Mouse (Mus musculus) neural tube, embryonic 11.5 days (tissue): ENCODE results near the gene Zfp637. TPM values are rescaled to one million over a fixed set of nuclear protein-coding genes. Genes with fewer than 3 reads are reported as not detected.
"Not testable (repeated sequence)": the region's sequence is repeated elsewhere in the genome, so short reads cannot be mapped to it uniquely, and the experiment has no call there.

Experiments
- ATAC-seq: fragments of 200-750 bp; cut with Nextera tagmentation; 2 replicates; pipeline ENCODE4 v1.8.0; 2017; ENCODE audit warnings: moderate number of reproducible peaks, mild to moderate bottlenecking, moderate TSS enrichment, moderate library complexity; ENCODE audit not compliant: insufficient read depth, low FRiP score, low TSS enrichment
- DNase-seq: peaks from one replicate; pipeline ENCODE4 v3.0.0-alpha.2; 2015; ENCODE audit warnings: low spot score
- H3K27ac ChIP-seq: fragments of 300-500 bp; sonication (generic); 2 replicates; pipeline ENCODE4 v1.5.1; 2014; ENCODE audit warnings: low read depth, mild to moderate bottlenecking, low read length
- H3K27me3 ChIP-seq: fragments of 300-500 bp; sonication (generic); 2 replicates; pipeline ENCODE4 v1.6.1; 2014; ENCODE audit warnings: mild to moderate bottlenecking, low read length, mixed read lengths; ENCODE audit not compliant: control insufficient read depth, insufficient read depth
- H3K36me3 ChIP-seq: fragments of 300-500 bp; sonication (generic); 2 replicates; pipeline ENCODE4 v1.6.1; 2014; ENCODE audit warnings: mild to moderate bottlenecking, low read length, moderate library complexity, mixed read lengths; ENCODE audit not compliant: control insufficient read depth, insufficient read depth
- H3K4me1 ChIP-seq: fragments of 300-500 bp; sonication (generic); 2 replicates; pipeline ENCODE4 v1.6.1; 2014; ENCODE audit warnings: low read length, mixed read lengths; ENCODE audit not compliant: control insufficient read depth, insufficient read depth
- H3K4me2 ChIP-seq: fragments of 300-500 bp; sonication (generic); 2 replicates; pipeline ENCODE4 v1.6.1; 2014; ENCODE audit warnings: low read depth, mild to moderate bottlenecking, moderate library complexity
- H3K4me3 ChIP-seq: fragments of 300-500 bp; sonication (generic); 2 replicates; pipeline ENCODE4 v1.5.1; 2014; ENCODE audit warnings: low read depth, low read length
- H3K9ac ChIP-seq: fragments of 300-500 bp; sonication (generic); 2 replicates; pipeline ENCODE4 v1.6.1; 2014; ENCODE audit warnings: mild to moderate bottlenecking, low read length
- H3K9me3 ChIP-seq: fragments of 300-500 bp; sonication (generic); 2 replicates; pipeline ENCODE4 v1.6.1; 2016; ENCODE audit warnings: low read length; ENCODE audit not compliant: control insufficient read depth
- WGBS: fragments of 180-500 bp; shearing (Covaris S2); extraction: QIAGEN DNeasy Blood & Tissue Kit; methylation state at CpG from one replicate; pipeline ENCODE4 v1.1.7; 2014; 5-methylcytosine and 5-hydroxymethylcytosine counted together
- polyA plus RNA-seq: library from polyadenylated mRNA; unstranded; fragments of >200 nt; fragmentation: Nextera tagmentation; extraction: Ambion mirVana; gene quantifications from 2 replicates; pipeline ENCODE4 v1.2.1, GENCODE M21; 2014

The Zfp637 gene
- polyA plus RNA-seq, 1 experiment from 2014 or later = 132 TPM

- no peaks in the 10 kb centered on the region for H3K9me3 ChIP-seq
- H3K4me1 ChIP-seq = no peaks in the 10 kb centered on the region
- DNase-seq = no peak
- H3K4me3 ChIP-seq = no peak overlapping the region
- no peak overlapping the region for H3K9ac ChIP-seq
- H3K27me3 ChIP-seq = no peaks in the 10 kb centered on the region
- H3K4me2 ChIP-seq = no peak overlapping the region
- no peaks in the 10 kb centered on the region for H3K36me3 ChIP-seq
- ATAC-seq = no peak
- H3K27ac ChIP-seq = no peak overlapping the region
- 87% methylated on average over 4 of the region's 5 CpGs for WGBS
Observed at GRCm38 (mm10) chr6:117817108-117817541, 23.9 kb upstream of the Zfp637 start.

GRCm38 (mm10) chr6:117820327-117820726 is 20.7 kb upstream of the Zfp637 start:
- H3K9ac ChIP-seq = no peak overlapping the region
- H3K4me3 ChIP-seq = no peak overlapping the region
- H3K4me2 ChIP-seq = no peak overlapping the region
- H3K9me3 ChIP-seq = no peaks in the 10 kb centered on the region
- H3K36me3 ChIP-seq = no peaks in the 10 kb centered on the region
- ATAC-seq (no peak), DNase-seq (no peak)
- WGBS = 92% methylated on average over 14 of the region's 14 CpGs
- no peak overlapping the region for H3K27ac ChIP-seq
- no peaks in the 10 kb centered on the region for H3K27me3 ChIP-seq
- H3K4me1 ChIP-seq = no peaks in the 10 kb centered on the region

- DNase-seq (peak; percentile 79), ATAC-seq (peak; percentile 87)
- H3K27me3 ChIP-seq = no peaks in the 10 kb centered on the region
- no peak overlapping the region for H3K9ac ChIP-seq
- no peaks in the 10 kb centered on the region for H3K36me3 ChIP-seq
- no peak overlapping the region for H3K27ac ChIP-seq
- H3K9me3 ChIP-seq = no peaks in the 10 kb centered on the region
- H3K4me3 ChIP-seq = no peak overlapping the region
- no peak overlapping the region for H3K4me2 ChIP-seq
- H3K4me1 ChIP-seq = no peaks in the 10 kb centered on the region
- 16% methylated on average over 4 of the region's 4 CpGs for WGBS
Observed at GRCm38 (mm10) chr6:117825369-117825768, 15.6 kb upstream of the Zfp637 start.

- 19% methylated on average over 9 of the region's 9 CpGs for WGBS
- H3K4me3 ChIP-seq = no peak overlapping the region
- no peak overlapping the region for H3K27ac ChIP-seq
- no peaks in the 10 kb centered on the region for H3K36me3 ChIP-seq
- H3K4me2 ChIP-seq = no peak overlapping the region
- no peaks in the 10 kb centered on the region for H3K27me3 ChIP-seq
- ATAC-seq (no peak), DNase-seq (peak; percentile 82)
- H3K4me1 ChIP-seq = no peaks in the 10 kb centered on the region
- no peaks in the 10 kb centered on the region for H3K9me3 ChIP-seq
- H3K9ac ChIP-seq = no peak overlapping the region
Observed at GRCm38 (mm10) chr6:117828273-117828672, 12.7 kb upstream of the Zfp637 start.

- Histone ChIP-seq H3K4me3 (peak overlapping the region; percentile 75), H3K27me3 (no peaks in the 10 kb centered on the region), H3K4me2 (peak overlapping the region; percentile 77), H3K9ac (peak overlapping the region; percentile 96), H3K9me3 (no peaks in the 10 kb centered on the region), H3K4me1 (no peaks in the 10 kb centered on the region; the same call in 1 of the 2 replicates), H3K27ac (peak overlapping the region; percentile 83), H3K36me3 (peaks cover 12% of the 10 kb centered on the region)
- DNase-seq = no peak
- WGBS = 18% methylated on average over 12 of the region's 12 CpGs
- no peak for ATAC-seq
Observed at GRCm38 (mm10) chr6:117841511-117841955, 553 bp downstream of the Zfp637 start.

- Histone ChIP-seq H3K27ac (no peak overlapping the region), H3K4me3 (no peak overlapping the region), H3K9me3 (no peaks in the 10 kb centered on the region), H3K9ac (no peak overlapping the region), H3K4me2 (no peak overlapping the region), H3K27me3 (no peaks in the 10 kb centered on the region), H3K36me3 (peaks cover 19% of the 10 kb centered on the region), H3K4me1 (no peaks in the 10 kb centered on the region; the same call in 1 of the 2 replicates)
- DNase-seq = no peak
- ATAC-seq = no peak
- WGBS = 93% methylated on average over 9 of the region's 9 CpGs
Observed at GRCm38 (mm10) chr6:117844597-117844996, 3.6 kb downstream of the Zfp637 start.

GRCm38 (mm10) chr6:117846671-117847070 is 5.7 kb downstream of the Zfp637 start:
- not testable (repeated sequence) for DNase-seq, H3K4me1 ChIP-seq, H3K9me3 ChIP-seq, H3K27me3 ChIP-seq, H3K4me2 ChIP-seq, ATAC-seq, H3K4me3 ChIP-seq, H3K27ac ChIP-seq, H3K9ac ChIP-seq
- WGBS = 94% methylated on average over 4 of the region's 4 CpGs
- H3K36me3 ChIP-seq = peaks cover 19% of the 10 kb centered on the region

GRCm38 (mm10) chr6:117847772-117848171 is 6.8 kb downstream of the Zfp637 start:
- 86% methylated on average over 2 of the region's 2 CpGs for WGBS
- H3K27me3 ChIP-seq = no peaks in the 10 kb centered on the region
- no peak overlapping the region for H3K4me3 ChIP-seq
- no peak overlapping the region for H3K9ac ChIP-seq
- H3K9me3 ChIP-seq = no peaks in the 10 kb centered on the region
- no peak for ATAC-seq
- H3K4me1 ChIP-seq = no peaks in the 10 kb centered on the region
- peaks cover 19% of the 10 kb centered on the region for H3K36me3 ChIP-seq
- DNase-seq = no peak
- no peak overlapping the region for H3K4me2 ChIP-seq
- no peak overlapping the region for H3K27ac ChIP-seq

- Histone ChIP-seq H3K27ac (no peak overlapping the region), H3K4me3 (no peak overlapping the region), H3K4me1 (no peaks in the 10 kb centered on the region), H3K27me3 (no peaks in the 10 kb centered on the region), H3K9ac (no peak overlapping the region), H3K4me2 (no peak overlapping the region), H3K36me3 (peaks cover 14% of the 10 kb centered on the region), H3K9me3 (no peaks in the 10 kb centered on the region)
- DNase-seq (no peak), ATAC-seq (no peak)
- WGBS = 91% methylated on average over 5 of the region's 5 CpGs
Observed at GRCm38 (mm10) chr6:117848577-117848976, 7.6 kb downstream of the Zfp637 start.
